Mouse (Mus musculus): ENCODE data around the gene Upk2.

DNA sequence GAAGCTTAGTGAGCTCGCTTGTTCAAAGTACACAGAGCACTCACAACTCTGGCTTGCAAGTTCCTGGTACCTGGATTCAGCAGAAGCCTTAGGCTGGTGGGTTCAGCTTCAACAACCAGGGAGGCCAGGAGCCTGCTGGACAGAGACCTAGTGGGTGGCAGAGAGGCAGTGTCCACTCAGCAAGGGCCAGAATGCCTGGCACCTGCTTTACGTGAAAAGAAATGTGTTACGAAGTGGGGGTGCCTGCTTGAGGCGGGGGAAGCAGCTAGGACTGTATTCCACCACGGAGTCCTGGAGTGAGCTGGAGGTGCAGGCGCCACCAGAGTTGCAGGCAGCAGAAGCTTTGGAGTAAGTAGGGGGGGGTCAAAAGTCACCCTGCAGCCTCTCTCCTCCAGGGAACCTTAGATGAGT lies 30.3 kb upstream of the Upk2 start:
- TF ChIP-seq CTCF (conservative IDR thresholded peaks at IDR 0.05 in 1 of 2, IDR thresholded peaks at IDR 0.05 in 1 of 2; ENCODE audit: low read depth in 2 of 2, low read length in 2 of 2) (no peak), POLR2A (IDR thresholded peaks at IDR 0.05; ENCODE audit: low read depth, low read length) (no peak), MXI1 (IDR thresholded peaks at IDR 0.05; ENCODE audit: low read depth, low read length) (no peak), PAX5 (IDR thresholded peaks at IDR 0.05; ENCODE audit: low read length) (no peak), KAT2A (IDR thresholded peaks at IDR 0.05; ENCODE audit: insufficient replicate concordance, low read length) (no peak), POLR2AphosphoS2 (IDR thresholded peaks at IDR 0.05; ENCODE audit: low read depth, low read length) (no peak), MYC (IDR thresholded peaks at IDR 0.05; ENCODE audit: low read depth, low read length) (no peak), SIN3A (IDR thresholded peaks at IDR 0.05; ENCODE audit: low read length) (no peak), HCFC1 (IDR thresholded peaks at IDR 0.05; ENCODE audit: low read depth, low read length) (no peak), CHD1 (IDR thresholded peaks at IDR 0.05; ENCODE audit: low read depth, low read length) (no peak), EP300 (IDR thresholded peaks at IDR 0.05; ENCODE audit: low read length) (no peak), NRF1 (IDR thresholded peaks at IDR 0.05; ENCODE audit: low read depth, low read length) (no peak)
